Mouse (Mus musculus) thymus, adult 2 months (tissue): ENCODE measurements around the gene 1700061G19Rik.

Experiments
- CTCF ChIP-seq: fragments of 200-500 bp; IDR thresholded peaks from 2 replicates; pipeline ENCODE4 v1.5.1; 2012; ENCODE audit warnings: mild to moderate bottlenecking, control low read depth, low read length, moderate library complexity, borderline replicate concordance; ENCODE audit not compliant: control insufficient read depth, poor library complexity, insufficient read depth; ENCODE audit errors: extremely low read depth
- POLR2A ChIP-seq: fragments of 200-500 bp; IDR thresholded peaks from 2 replicates; pipeline ENCODE4 v1.6.1; 2012; ENCODE audit warnings: mild to moderate bottlenecking, low read length, control low read depth, moderate library complexity; ENCODE audit not compliant: control insufficient read depth, poor library complexity, insufficient read depth; ENCODE audit errors: extremely low read depth

- TF ChIP-seq CTCF, result no peak
- TF ChIP-seq POLR2A, result no peak
Observed at GRCm38 (mm10) chr17:56917166-56917565, 41.9 kb downstream of the 1700061G19Rik start.
